Mouse (Mus musculus) ES-E14 (cell line): ENCODE measurements at regions not wholly inside any gene's neighbourhood (a gene's known extent, or its start where the extent isn't known, plus 50 kb on each side); places are given as distances from the start of the nearest gene placed in this dataset.
A peak's percentile ranks its signal among the peaks of the same experiment; 100 is the strongest.

Experiments used
- DNase-seq: peaks from one replicate; pipeline ENCODE4 v3.0.0-alpha.2; 2013; ENCODE audit warnings: low read depth, low spot score
- H3K27ac ChIP-seq: 2 replicates; pipeline ENCODE4 v1.5.1; 2012; ENCODE audit warnings: low read depth, mild to moderate bottlenecking, low read length, moderate library complexity, mixed read lengths; ENCODE audit not compliant: poor library complexity, insufficient read depth, severe bottlenecking
- H3K36me3 ChIP-seq: 2 replicates; pipeline ENCODE4 v1.6.1; 2012; ENCODE audit warnings: mild to moderate bottlenecking, low read length, moderate library complexity, mixed read lengths; ENCODE audit not compliant: control insufficient read depth, poor library complexity, insufficient read depth, severe bottlenecking
- H3K4me1 ChIP-seq, 2 experiments: fragments of 150-350 bp in 1 of 2; sonication (generic) in 1 of 2; 2 replicates each; pipeline ENCODE4 v1.6.1; 2012; ENCODE audit warnings: low read length in 2 of 2, mild to moderate bottlenecking in 1 of 2, mixed read lengths in 1 of 2; ENCODE audit not compliant: control insufficient read depth in 2 of 2, insufficient read depth in 2 of 2, poor library complexity in 1 of 2
- H3K4me3 ChIP-seq, 2 experiments: fragments of 150-350 bp in 1 of 2; sonication (generic) in 1 of 2; 2 replicates each; pipeline ENCODE4 v1.5.1; 2012; ENCODE audit warnings: low read length in 2 of 2, low read depth in 1 of 2, mild to moderate bottlenecking in 1 of 2, mixed read lengths in 1 of 2; ENCODE audit not compliant: insufficient read depth in 1 of 2, poor library complexity in 1 of 2, severe bottlenecking in 1 of 2
- H3K9ac ChIP-seq: 2 replicates; pipeline ENCODE4 v1.6.1; 2012; ENCODE audit warnings: low read depth, mild to moderate bottlenecking, low read length, mixed read lengths; ENCODE audit not compliant: poor library complexity, insufficient read depth, severe bottlenecking
- H3K9me3 ChIP-seq: fragments of 150-350 bp; sonication (generic); 2 replicates; pipeline ENCODE4 v1.6.1; 2012; ENCODE audit warnings: low read depth, mild to moderate bottlenecking, low read length; ENCODE audit not compliant: control insufficient read depth, insufficient read depth
- CHD2 ChIP-seq: IDR thresholded peaks from 2 replicates; pipeline ENCODE4 v1.6.1; 2014; ENCODE audit warnings: mild to moderate bottlenecking, low read depth, low read length, inconsistent platforms
- HCFC1 ChIP-seq: IDR thresholded peaks from 2 replicates; pipeline ENCODE4 v1.6.1; 2012; ENCODE audit warnings: low read length, inconsistent platforms, borderline replicate concordance; ENCODE audit not compliant: insufficient read depth
- MAFK ChIP-seq: IDR thresholded peaks from 2 replicates; pipeline ENCODE4 v1.6.1; 2014; ENCODE audit warnings: mild to moderate bottlenecking, low read depth, low read length, inconsistent platforms; ENCODE audit not compliant: insufficient read depth
- ZC3H11A ChIP-seq: IDR thresholded peaks from 2 replicates; pipeline ENCODE4 v1.6.1; 2012; ENCODE audit warnings: low read depth, mild to moderate bottlenecking, inconsistent platforms, low read length, borderline replicate concordance
- ZNF384 ChIP-seq: IDR thresholded peaks from 2 replicates; pipeline ENCODE4 v1.6.1; 2012; ENCODE audit warnings: low read depth, low read length, inconsistent platforms
- in situ Hi-C, 2 experiments: fragments of 600-800 bp; cut with MboI; formaldehyde crosslinking; loops; one replicate each; pipeline ENCODE4 v1.15.1; 2025; ENCODE audit warnings: low sequenced_read_pairs in 2 of 2, inconsistent platforms in 1 of 2; ENCODE audit not compliant: unreplicated experiment in 2 of 2

GRCm38 (mm10) chr13:63749997-63750396 is 65.0 kb upstream of the Ercc6l2 start:
- TF ChIP-seq MAFK: no peak
- H3K9ac ChIP-seq: no peak overlapping the region
- no peaks in the 10 kb centered on the region for H3K9me3 ChIP-seq
- in situ Hi-C loops: no loop called here
- no peak overlapping the region for H3K27ac ChIP-seq
- no peaks in the 10 kb centered on the region for H3K36me3 ChIP-seq
- no peaks in the 10 kb centered on the region for H3K4me1 ChIP-seq
- no peak for DNase-seq
- no peak overlapping the region for H3K4me3 ChIP-seq

DNA sequence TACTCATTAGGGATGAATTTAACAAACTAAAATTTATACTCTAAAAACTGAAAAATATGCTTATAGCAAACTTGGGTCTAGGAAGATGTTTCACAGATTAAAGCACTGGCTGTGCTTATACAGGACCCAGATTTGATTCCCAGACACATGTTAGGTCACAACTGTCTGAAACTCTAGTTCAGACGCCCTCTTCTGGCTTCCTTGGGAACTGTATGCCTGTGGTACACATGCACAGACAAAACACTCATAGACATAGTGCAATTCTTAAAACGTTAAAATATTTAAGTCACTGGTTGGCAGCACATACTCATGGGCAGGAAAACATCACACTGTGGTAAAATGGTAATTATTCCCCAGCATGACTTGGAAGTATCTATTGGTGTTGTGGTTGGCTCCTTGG is 63.8 kb upstream of the Ercc6l2 start:
- Histone ChIP-seq H3K9me3 (no peaks in the 10 kb centered on the region), H3K4me3 (no peak overlapping the region), H3K27ac (no peak overlapping the region), H3K9ac (no peak overlapping the region), H3K36me3 (no peaks in the 10 kb centered on the region), H3K4me1 (no peaks in the 10 kb centered on the region)
- in situ Hi-C loops: no loop called here
- no peak for TF ChIP-seq HCFC1
- TF ChIP-seq MAFK: no peak
- TF ChIP-seq ZC3H11A: peak; percentile 71; the same call in 1 of the 2 replicates
- TF ChIP-seq ZNF384: no peak
- no peak for TF ChIP-seq CHD2
- peak; percentile 40 for DNase-seq

DNA sequence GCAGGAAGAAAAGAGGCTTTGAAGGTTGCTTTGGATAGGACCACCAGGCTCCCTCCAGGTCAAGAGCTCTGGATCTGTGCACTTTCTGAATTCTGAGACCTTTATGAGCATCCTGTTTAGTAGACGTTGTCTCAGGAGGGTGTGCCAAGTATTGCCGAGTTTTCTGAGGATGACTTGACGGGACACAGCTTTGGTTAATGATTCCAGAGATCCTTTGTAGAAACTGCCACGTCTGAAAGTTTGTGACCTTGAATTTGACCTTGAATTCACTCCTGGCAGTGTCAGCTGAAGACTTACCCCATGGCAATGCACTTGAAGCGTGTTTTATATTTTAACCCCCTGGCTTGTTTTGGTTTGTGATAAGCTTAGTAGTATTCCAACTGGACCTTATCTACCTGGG is 58.0 kb upstream of the Ercc6l2 start:
- H3K4me1 ChIP-seq: no peaks in the 10 kb centered on the region
- H3K27ac ChIP-seq: no peak overlapping the region
- no peak overlapping the region for H3K4me3 ChIP-seq
- DNase-seq: no peak
- no peak for TF ChIP-seq ZNF384
- no peak for TF ChIP-seq HCFC1
- TF ChIP-seq CHD2: no peak
- TF ChIP-seq MAFK: no peak
- no peak for TF ChIP-seq ZC3H11A
- no peaks in the 10 kb centered on the region for H3K9me3 ChIP-seq
- no peak overlapping the region for H3K9ac ChIP-seq
- H3K36me3 ChIP-seq: no peaks in the 10 kb centered on the region
- in situ Hi-C loops: no loop called here

DNA sequence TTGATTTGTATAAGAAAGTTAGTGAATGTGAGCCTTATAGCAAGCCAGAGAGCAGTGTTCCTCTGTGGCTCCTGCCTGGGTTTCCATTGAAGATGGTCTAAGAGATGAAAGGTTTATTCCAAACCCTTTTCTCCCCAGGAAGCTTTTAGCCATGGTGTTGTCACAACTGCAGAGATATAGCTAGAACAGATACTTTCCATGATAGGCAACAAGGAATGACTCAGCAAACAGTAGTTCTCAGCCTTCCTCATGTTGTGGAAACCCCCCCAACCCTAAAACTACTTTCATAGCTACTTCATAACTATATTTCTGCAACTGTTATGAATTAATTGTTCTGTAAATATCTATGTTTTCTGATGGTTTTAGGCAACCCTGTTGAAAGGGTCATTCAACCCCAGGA is 53.5 kb upstream of the Ercc6l2 start:
- in situ Hi-C loops: no loop called here
- Histone ChIP-seq H3K36me3 (no peaks in the 10 kb centered on the region), H3K9ac (no peak overlapping the region), H3K27ac (no peak overlapping the region), H3K4me3 (no peak overlapping the region), H3K9me3 (no peaks in the 10 kb centered on the region), H3K4me1 (no peaks in the 10 kb centered on the region)
- TF ChIP-seq CHD2 (no peak), MAFK (no peak)
- no peak for DNase-seq
